Mouse (Mus musculus) A20 (cell line): ENCODE measurements around the gene Rarres1.

Experiments
- DNase-seq: peaks from one replicate; pipeline ENCODE4 v3.0.0-alpha.2; 2011; ENCODE audit warnings: low read depth, low spot score

Rarres1 gene

GRCm38 (mm10) chr3:67493132-67493531 is 22.2 kb downstream of the Rarres1 start:
- DNase-seq, result no peak

GRCm38 (mm10) chr3:67492086-67492869 is 23.0 kb downstream of the Rarres1 start:
- DNase-seq, result no peak

GRCm38 (mm10) chr3:67490156-67490555 is 25.2 kb downstream of the Rarres1 start:
- no peak for DNase-seq

GRCm38 (mm10) chr3:67485233-67485632 is 30.1 kb downstream of the Rarres1 start:
- DNase-seq, result no peak

- DNase-seq, result no peak
Measured at GRCm38 (mm10) chr3:67482400-67482799, 32.9 kb downstream of the Rarres1 start.

GRCm38 (mm10) chr3:67479806-67480205 is 35.5 kb downstream of the Rarres1 start:
- DNase-seq, result no peak

- no peak for DNase-seq
Measured at GRCm38 (mm10) chr3:67473438-67473837, 41.9 kb downstream of the Rarres1 start.

- DNase-seq, result peak; percentile 9
Measured at GRCm38 (mm10) chr3:67471408-67472127, 43.8 kb downstream of the Rarres1 start.

GRCm38 (mm10) chr3:67467281-67467680 is 48.0 kb downstream of the Rarres1 start:
- DNase-seq, result no peak

GRCm38 (mm10) chr3:67466576-67466975 is 48.7 kb downstream of the Rarres1 start:
- DNase-seq, result no peak

- DNase-seq, result no peak
Measured at GRCm38 (mm10) chr3:67463450-67464372, 51.6 kb downstream of the Rarres1 start, which contains the start of gene Lxn. TSS of gene Lxn (minus strand) at chr3:67463926.

- DNase-seq, result no peak
Measured at GRCm38 (mm10) chr3:67463001-67463400, 52.3 kb downstream of the Rarres1 start.

GRCm38 (mm10) chr3:67462578-67462977 is 52.7 kb downstream of the Rarres1 start:
- DNase-seq, result no peak

- no peak for DNase-seq
Measured at GRCm38 (mm10) chr3:67462015-67462414, 53.3 kb downstream of the Rarres1 start.

- no peak for DNase-seq
Measured at GRCm38 (mm10) chr3:67459881-67460280, 55.4 kb downstream of the Rarres1 start.

- no peak for DNase-seq
Measured at GRCm38 (mm10) chr3:67450601-67451210, 64.6 kb downstream of the Rarres1 start.

- no peak for DNase-seq
Measured at GRCm38 (mm10) chr3:67449660-67450059, 65.7 kb downstream of the Rarres1 start.

- peak; percentile 32 for DNase-seq
Measured at GRCm38 (mm10) chr3:67447143-67447542, 68.2 kb downstream of the Rarres1 start.

GRCm38 (mm10) chr3:67434011-67434410 is 81.3 kb downstream of the Rarres1 start:
- no peak for DNase-seq

GRCm38 (mm10) chr3:67429999-67430380 is 85.3 kb downstream of the Rarres1 start, which contains the start of gene Gfm1:
TSS of gene Gfm1 (plus strand) at chr3:67430096.
- peak; percentile 91 for DNase-seq

GRCm38 (mm10) chr3:67429338-67429998 is 85.9 kb downstream of the Rarres1 start:
- no peak for DNase-seq
